Mouse (Mus musculus): ENCODE measurements at regions not wholly inside any gene's neighbourhood (a gene's known extent, or its start where the extent isn't known, plus 50 kb on each side); places are given as distances from the start of the nearest gene placed in this dataset.
"Not testable (repeated sequence)": the region's sequence is repeated elsewhere in the genome, so short reads cannot be mapped to it uniquely, and the experiment has no call there.

DNA sequence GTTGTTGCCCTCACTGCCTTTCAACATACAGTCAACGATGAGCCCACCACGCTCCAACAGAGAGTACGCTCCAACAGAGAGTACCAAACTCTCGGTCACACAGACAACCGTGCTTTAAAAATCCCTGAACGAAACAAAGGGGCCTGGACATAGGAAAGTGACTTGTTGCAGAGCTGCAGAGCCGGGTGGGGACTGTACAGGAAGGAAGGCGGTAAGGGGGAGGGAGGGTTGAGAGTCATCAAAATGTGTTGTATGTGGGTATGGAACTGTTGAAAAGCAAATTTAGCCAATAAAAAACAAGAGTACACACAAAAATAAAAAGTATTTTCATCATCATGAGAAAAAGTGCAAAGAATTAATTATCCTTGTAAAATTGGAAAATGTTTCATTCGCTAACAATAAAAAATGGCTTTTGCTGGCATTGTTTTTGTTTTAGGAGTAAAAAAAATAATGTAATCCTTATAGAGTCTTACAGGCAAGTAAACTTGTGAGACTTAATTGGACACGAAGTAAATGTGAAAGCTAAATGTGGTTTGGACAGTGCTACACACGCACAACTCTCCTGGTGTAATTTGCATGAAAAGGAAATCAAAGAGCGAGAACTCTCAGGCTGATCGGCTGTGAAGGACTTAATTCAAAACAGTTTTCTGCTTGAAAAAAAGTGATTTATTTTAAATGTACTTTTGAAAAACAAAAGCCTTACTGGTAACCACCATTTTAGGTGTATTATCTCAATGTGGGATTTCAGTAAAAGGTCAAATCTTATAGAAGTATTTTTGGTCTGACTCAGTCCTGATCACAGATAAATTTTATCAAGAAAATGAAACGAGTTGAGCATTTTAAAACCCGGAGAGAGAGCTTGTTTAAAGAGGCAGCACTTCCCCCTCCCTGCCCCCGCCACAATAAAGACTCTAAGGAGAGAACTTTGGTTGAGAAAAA lies 129.4 kb downstream of the Kcnrg start:
- WGBS = 26% methylated on average over 16 of the region's 16 CpGs
- Histone ChIP-seq H3K27me3 (no peaks in the 10 kb centered on the region), H3K27ac (no peak overlapping the region), H3K9ac (no peak overlapping the region), H3K4me3 (no peak overlapping the region), H3K9me3 (replicated peaks) (no peaks in the 10 kb centered on the region), H3K4me2 (replicated peaks) (no peak overlapping the region), H3K36me3 (no peaks in the 10 kb centered on the region), H3K4me1 (peaks cover 6% of the 10 kb centered on the region)
- ATAC-seq (ENCODE audit: low FRiP score) = no peak

DNA sequence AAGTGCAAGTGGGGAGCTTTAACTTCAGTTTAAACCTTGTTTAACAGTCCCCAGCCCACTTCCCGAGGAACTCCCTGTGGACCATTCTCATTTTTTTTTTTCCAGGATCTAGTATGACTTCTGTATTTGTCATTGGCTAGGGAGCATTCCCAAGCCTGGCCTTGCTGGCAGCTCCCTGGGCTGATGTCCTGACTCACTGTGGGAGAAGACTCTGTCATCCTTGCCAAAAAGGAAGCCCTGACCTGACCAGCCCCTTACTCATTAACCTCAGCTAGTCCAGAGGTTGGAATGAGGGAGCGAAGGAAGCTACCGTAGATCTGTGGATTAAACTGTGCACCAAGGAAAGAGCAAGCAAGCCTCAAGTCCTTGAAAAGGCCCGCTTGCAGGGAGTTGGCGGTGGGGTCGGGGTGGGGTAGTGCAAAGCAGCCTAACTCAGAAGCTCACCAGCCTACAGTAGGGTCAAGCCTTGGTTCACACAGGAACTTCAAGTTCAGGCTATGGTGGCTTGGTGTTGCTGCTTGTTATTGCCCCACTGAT lies 130.3 kb downstream of the Kcnrg start:
- Histone ChIP-seq H3K4me1 (peaks cover 6% of the 10 kb centered on the region), H3K9ac (no peak overlapping the region), H3K27me3 (no peaks in the 10 kb centered on the region), H3K4me3 (no peak overlapping the region), H3K36me3 (no peaks in the 10 kb centered on the region), H3K27ac (no peak overlapping the region), H3K4me2 (replicated peaks) (no peak overlapping the region), H3K9me3 (replicated peaks) (no peaks in the 10 kb centered on the region)
- 79% methylated on average over 6 of the region's 6 CpGs for WGBS
- ATAC-seq (ENCODE audit: low FRiP score) = no peak

DNA sequence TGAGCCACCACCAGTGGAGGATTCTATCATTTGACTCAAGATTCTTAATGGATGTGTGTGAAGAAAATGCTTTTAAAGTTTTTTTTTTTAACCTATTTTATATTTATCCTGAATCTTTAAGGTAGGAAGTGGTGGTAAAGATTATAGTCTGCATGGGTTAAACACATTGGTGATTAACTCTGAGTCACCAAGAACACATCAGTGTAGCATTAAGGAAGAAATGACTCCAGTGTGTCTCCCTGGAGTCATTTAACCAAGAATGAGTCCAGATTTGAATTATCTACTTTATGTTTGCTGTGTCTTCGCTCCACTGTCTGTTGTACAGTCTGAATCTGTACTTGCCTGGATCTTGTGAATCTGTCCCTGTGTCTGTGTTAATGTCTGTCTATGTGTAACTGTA lies 132.2 kb downstream of the Kcnrg start:
- no peaks in the 10 kb centered on the region for H3K36me3 ChIP-seq
- WGBS = 91% methylated on average over 1 of the region's 1 CpGs
- H3K27ac ChIP-seq = no peak overlapping the region
- H3K9me3 ChIP-seq (replicated peaks) = no peaks in the 10 kb centered on the region
- no peak overlapping the region for H3K4me2 ChIP-seq (replicated peaks)
- H3K9ac ChIP-seq = no peak overlapping the region
- no peaks in the 10 kb centered on the region for H3K27me3 ChIP-seq
- H3K4me1 ChIP-seq = peaks cover 6% of the 10 kb centered on the region
- no peak for ATAC-seq (ENCODE audit: low FRiP score)
- no peak overlapping the region for H3K4me3 ChIP-seq

DNA sequence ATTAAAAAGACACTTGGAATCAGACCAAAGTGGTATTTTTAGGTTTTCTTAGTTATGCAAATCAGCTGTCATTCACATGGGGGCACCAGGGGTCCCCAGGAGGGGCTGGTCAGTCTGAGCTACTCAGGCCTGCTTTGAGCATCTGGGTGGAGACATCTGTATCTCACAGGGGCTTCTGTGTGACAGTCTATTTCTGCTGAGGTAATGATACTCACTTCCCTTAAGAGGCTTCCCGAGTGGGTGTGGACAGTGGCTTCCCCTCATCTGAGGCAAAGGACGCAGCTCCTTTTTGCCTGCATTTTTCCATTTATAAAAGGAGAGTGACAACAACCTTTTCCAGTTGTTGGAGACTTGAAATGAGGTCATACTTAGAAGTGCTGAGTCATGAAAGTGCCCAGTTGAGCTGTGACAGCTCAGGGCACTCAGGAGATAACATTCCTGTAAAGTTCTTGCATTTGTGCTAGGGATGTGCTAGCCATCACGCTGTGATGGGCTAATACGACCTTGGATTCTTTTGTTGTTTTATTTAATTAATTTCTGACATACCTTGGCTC lies 136.7 kb downstream of the Kcnrg start:
- Histone ChIP-seq H3K9ac (no peak overlapping the region), H3K27me3 (no peaks in the 10 kb centered on the region), H3K4me3 (no peak overlapping the region), H3K4me2 (replicated peaks) (no peak overlapping the region), H3K36me3 (no peaks in the 10 kb centered on the region), H3K27ac (no peak overlapping the region), H3K9me3 (replicated peaks) (no peaks in the 10 kb centered on the region), H3K4me1 (no peaks in the 10 kb centered on the region; the same call in 1 of the 2 replicates)
- ATAC-seq (ENCODE audit: low FRiP score) = no peak
- 41% methylated on average over 4 of the region's 4 CpGs for WGBS

DNA sequence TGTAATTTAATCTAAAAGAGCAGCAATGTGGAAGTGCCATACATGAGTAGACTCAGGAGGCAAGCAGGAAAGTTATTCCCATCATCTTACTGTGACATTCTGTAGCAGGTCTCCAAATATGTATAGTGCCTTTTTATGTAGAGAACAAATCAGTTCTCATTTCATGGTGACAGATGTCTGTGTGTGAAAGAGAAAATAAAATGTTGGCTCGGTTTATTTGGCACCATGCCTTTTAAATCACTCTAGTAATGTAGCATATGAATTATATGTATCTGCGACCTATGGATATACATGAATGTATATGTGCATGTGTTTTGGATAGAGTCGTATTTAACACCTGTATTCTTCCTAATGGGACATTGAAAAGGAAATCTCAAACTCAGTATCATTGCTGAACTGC lies 146.2 kb downstream of the Kcnrg start:
- H3K9me3 ChIP-seq (replicated peaks) = no peaks in the 10 kb centered on the region
- H3K4me2 ChIP-seq (replicated peaks) = no peak overlapping the region
- WGBS = 90% methylated on average over 3 of the region's 3 CpGs
- H3K9ac ChIP-seq = no peak overlapping the region
- no peak overlapping the region for H3K4me3 ChIP-seq
- no peaks in the 10 kb centered on the region for H3K27me3 ChIP-seq
- H3K4me1 ChIP-seq = peaks cover 12% of the 10 kb centered on the region
- no peak for ATAC-seq (ENCODE audit: low FRiP score)
- no peak overlapping the region for H3K27ac ChIP-seq
- H3K36me3 ChIP-seq = no peaks in the 10 kb centered on the region

DNA sequence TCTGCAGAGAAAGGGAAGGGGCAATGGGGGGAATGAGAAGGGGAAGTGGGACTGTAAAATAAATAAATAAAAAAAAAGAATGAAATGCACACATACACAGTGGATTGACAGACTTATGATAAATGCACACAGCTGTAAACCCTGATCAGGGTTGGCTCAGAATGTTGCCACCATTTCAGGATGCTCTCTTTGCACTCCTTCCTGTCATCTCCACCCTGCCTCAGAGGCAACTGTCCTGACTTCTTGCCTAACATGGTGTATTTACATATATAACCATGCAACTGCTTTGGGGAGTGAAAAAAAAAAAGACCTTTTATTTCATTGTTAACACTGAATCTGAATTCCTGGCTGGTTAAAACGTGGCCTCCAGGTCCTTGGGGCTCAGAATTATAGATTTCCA lies 149.4 kb downstream of the Kcnrg start:
- Histone ChIP-seq H3K27me3 (0 out of 2 replicates have a peak, but pooled peaks cover 3% of the 10 kb centered on the region), H3K9ac (no peak overlapping the region), H3K4me2 (replicated peaks) (no peak overlapping the region), H3K36me3 (no peaks in the 10 kb centered on the region), H3K27ac (no peak overlapping the region), H3K4me1 (peaks cover 12% of the 10 kb centered on the region), H3K4me3 (no peak overlapping the region), H3K9me3 (replicated peaks) (no peaks in the 10 kb centered on the region)
- 24% methylated on average over 1 of the region's 1 CpGs for WGBS
- no peak for ATAC-seq (ENCODE audit: low FRiP score)

DNA sequence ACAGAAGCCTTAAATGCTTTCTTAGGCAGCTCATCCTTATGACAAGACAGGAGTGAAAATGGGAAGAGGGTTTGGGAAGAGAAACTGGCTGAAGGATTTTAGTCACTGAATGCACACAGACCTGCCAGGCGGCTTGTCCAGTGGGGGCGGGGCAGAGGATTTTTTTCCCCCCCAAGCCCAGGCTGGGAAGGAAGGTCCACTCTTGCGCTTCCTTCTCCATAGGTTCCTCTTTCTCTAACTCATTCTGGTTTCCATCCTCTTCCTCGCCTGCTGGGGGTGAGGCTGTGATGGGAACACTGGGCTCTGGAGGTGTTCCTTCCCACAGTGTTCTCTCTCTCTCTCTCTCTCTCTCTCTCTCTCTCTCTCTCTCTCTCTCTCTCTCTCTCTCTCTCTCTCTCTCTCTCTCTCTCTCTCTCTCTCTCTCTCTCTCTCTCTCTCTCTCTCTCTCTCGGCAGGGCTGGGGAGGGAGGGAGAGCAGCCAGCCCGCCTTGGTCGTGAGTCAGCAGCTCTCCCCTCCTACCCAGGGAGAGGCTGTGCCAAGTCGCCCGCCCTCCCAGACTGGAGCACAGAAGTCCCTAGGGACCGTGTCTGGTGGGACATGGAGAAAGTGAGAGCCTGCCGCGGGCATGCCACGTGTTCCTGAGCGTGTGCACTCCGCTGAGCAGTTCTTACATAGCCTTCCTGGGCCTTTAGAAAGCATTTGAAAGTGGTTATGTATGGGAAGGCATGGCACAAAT lies 150.0 kb downstream of the Kcnrg start:
- 0 out of 2 replicates have a peak, but pooled peaks cover 3% of the 10 kb centered on the region for H3K27me3 ChIP-seq
- WGBS = 5% methylated on average over 14 of the region's 15 CpGs
- no peaks in the 10 kb centered on the region for H3K9me3 ChIP-seq (replicated peaks)
- ATAC-seq (ENCODE audit: low FRiP score) = peak; percentile 78
- peak overlapping the region; percentile 48 for H3K4me2 ChIP-seq (replicated peaks)
- no peak overlapping the region for H3K27ac ChIP-seq
- H3K4me3 ChIP-seq = no peak overlapping the region
- H3K4me1 ChIP-seq = peaks cover 12% of the 10 kb centered on the region
- H3K36me3 ChIP-seq = no peaks in the 10 kb centered on the region
- H3K9ac ChIP-seq = no peak overlapping the region

DNA sequence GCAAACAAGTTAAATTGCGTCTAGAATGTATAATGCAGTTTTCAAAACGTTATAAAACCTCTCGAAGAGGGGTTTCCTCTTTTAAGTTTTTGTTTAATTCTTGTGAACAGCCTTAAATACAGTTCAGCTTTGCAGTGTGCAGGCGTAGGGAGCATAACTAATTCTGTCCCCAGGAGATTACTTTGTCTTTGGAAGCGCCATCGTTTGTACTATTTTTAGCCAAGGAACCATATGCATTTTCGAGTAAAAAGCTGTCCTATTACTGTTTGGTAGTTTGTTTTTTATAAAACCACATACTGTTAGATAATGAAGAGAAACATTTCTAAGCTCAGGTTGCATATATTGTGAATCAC lies 150.5 kb downstream of the Kcnrg start:
- Histone ChIP-seq H3K27ac (no peak overlapping the region), H3K9me3 (replicated peaks) (no peaks in the 10 kb centered on the region), H3K27me3 (0 out of 2 replicates have a peak, but pooled peaks cover 3% of the 10 kb centered on the region), H3K9ac (no peak overlapping the region), H3K4me3 (no peak overlapping the region), H3K4me1 (peaks cover 12% of the 10 kb centered on the region), H3K36me3 (no peaks in the 10 kb centered on the region), H3K4me2 (replicated peaks) (peak overlapping the region; percentile 48)
- 24% methylated on average over 7 of the region's 7 CpGs for WGBS
- ATAC-seq (ENCODE audit: low FRiP score) = no peak

DNA sequence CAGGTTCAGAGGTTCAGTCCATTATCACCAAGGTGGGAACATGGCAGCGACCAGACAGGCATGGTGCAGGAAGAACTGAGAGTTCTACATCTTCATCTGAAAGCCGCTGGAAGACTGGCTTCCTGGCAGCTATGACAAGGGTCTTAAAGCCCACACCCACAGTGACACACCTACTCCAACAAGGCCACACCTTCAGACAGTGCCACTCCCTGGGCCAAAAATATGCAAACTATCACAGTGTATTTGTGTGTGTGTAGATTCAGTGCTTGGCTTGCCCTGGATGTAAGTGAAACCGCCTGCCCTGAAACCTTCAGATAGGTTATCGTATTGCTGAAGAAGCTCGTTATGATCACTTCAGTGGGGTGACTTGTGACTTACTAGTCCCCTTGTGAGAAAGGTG lies 151.3 kb downstream of the Kcnrg start:
- H3K4me3 ChIP-seq = no peak overlapping the region
- peaks cover 12% of the 10 kb centered on the region for H3K4me1 ChIP-seq
- no peak overlapping the region for H3K9ac ChIP-seq
- no peaks in the 10 kb centered on the region for H3K36me3 ChIP-seq
- no peak overlapping the region for H3K4me2 ChIP-seq (replicated peaks)
- ATAC-seq (ENCODE audit: low FRiP score) = no peak
- 88% methylated on average over 5 of the region's 5 CpGs for WGBS
- no peak overlapping the region for H3K27ac ChIP-seq
- no peaks in the 10 kb centered on the region for H3K9me3 ChIP-seq (replicated peaks)
- 0 out of 2 replicates have a peak, but pooled peaks cover 3% of the 10 kb centered on the region for H3K27me3 ChIP-seq

DNA sequence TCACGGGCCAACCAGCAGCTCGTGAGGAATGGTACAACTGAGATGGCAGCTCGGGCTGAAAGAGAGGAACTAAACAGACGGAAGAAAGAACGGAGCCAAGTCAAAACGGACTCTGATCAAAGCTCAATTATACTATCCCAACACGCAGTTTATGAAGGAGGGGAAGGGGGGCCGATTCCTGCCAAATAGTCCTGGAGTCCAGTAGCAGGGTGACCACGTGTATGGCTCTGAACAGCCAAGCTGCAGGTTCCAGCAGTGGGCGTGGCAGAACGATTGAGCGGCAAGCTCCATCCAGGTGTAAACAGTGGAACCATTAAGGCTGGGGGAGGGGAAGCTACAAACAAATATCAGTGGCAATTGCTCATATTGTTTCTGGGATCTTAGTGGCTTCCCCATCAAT lies 152.9 kb downstream of the Kcnrg start:
- H3K36me3 ChIP-seq; H3K9ac ChIP-seq; ATAC-seq (ENCODE audit: low FRiP score); H3K4me3 ChIP-seq; H3K27ac ChIP-seq; H3K9me3 ChIP-seq (replicated peaks); H3K4me2 ChIP-seq (replicated peaks); H3K27me3 ChIP-seq: not testable (repeated sequence)
- H3K4me1 ChIP-seq = peaks cover 12% of the 10 kb centered on the region
- 84% methylated on average over 12 of the region's 12 CpGs for WGBS

DNA sequence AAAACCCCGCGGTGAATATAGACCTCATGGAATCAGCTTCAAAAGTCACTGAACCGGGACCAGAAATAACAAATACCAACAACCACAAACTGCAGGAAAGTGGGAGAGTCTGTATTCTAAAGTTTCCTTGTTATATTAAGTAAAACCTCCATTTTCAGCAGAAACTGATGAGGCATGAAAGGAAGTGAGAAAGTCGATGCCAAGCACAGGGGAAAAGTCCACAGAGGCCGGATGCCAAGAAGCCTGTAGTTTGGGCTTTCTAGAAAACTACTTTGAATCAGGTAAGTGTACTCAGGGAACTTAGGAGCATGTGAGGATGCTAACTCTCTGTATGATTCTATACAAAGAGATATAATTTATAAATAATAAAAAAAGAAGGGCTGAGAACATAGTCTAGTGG lies 154.8 kb downstream of the Kcnrg start:
- H3K4me1 ChIP-seq = peaks cover 8% of the 10 kb centered on the region
- no peak overlapping the region for H3K4me3 ChIP-seq
- no peak overlapping the region for H3K4me2 ChIP-seq (replicated peaks)
- ATAC-seq (ENCODE audit: low FRiP score) = no peak
- H3K27ac ChIP-seq = no peak overlapping the region
- no peaks in the 10 kb centered on the region for H3K36me3 ChIP-seq
- no peaks in the 10 kb centered on the region; the same call in 1 of the 2 replicates for H3K9me3 ChIP-seq (replicated peaks)
- no peak overlapping the region for H3K9ac ChIP-seq
- 0 out of 2 replicates have a peak, but pooled peaks cover 3% of the 10 kb centered on the region for H3K27me3 ChIP-seq
- 84% methylated on average over 5 of the region's 5 CpGs for WGBS

DNA sequence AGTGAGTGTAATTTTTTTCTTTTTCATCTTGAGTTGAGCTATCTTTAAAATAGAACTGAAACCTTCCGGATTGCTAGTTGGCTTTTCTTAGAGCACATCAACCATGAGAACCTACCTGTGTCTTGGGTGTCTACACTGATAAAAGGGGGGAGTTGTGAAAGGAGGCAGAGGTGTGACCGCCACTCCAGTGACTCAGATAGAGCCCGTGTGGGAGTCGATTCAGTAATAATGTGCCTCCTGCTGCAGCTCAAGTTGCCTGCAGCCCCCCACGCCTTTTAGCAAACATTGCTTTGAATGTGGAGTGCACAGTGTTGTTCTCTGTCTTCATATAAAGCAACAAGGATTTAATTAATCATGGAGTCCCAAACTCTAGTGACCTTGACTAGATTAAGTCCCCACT lies 162.6 kb downstream of the Kcnrg start:
- WGBS = 80% methylated on average over 5 of the region's 5 CpGs
- no peak overlapping the region for H3K9ac ChIP-seq

More for the DNA sequence above, 162.6 kb downstream of the Kcnrg start:
- Histone ChIP-seq H3K4me3 (no peak overlapping the region), H3K36me3 (no peaks in the 10 kb centered on the region), H3K9me3 (replicated peaks) (no peaks in the 10 kb centered on the region), H3K4me2 (replicated peaks) (no peak overlapping the region), H3K4me1 (no peaks in the 10 kb centered on the region), H3K27me3 (no peaks in the 10 kb centered on the region), H3K27ac (no peak overlapping the region)
- no peak for ATAC-seq (ENCODE audit: low FRiP score)

Measured in hindbrain, embryonic 12.5 days (tissue).